In genomic region chr7:29296998-29297397, GRCm38 (mm10) we compare ENCODE assay signal across 9 mouse cellular contexts. TPM values are rescaled to one million over a fixed set of nuclear protein-coding genes. Genes with fewer than 3 reads are reported as not detected.
DNase-seq lines count a peak whose midpoint lies in the region; TF ChIP-seq lines count a peak whose summit lies in the region.
"Had no signal": no experiment of that assay in that cellular context is flagged by ENCODE, and none has a peak within 500 bp of the region (broad histone marks: within the 10 kb centered on the region; RNA-seq: fewer than 3 reads in every experiment).

No protein-coding gene starts in this region.

- H3K36me3 ChIP-seq in myocyte (ENCODE audit: control insufficient read depth, insufficient read depth): no peaks in the 10 kb centered on the region

- no peak overlapping the region for H3ac ChIP-seq in myocyte (ENCODE audit: control insufficient read depth, insufficient read length)

- peak overlapping the region; percentile 36 for H3K4me2 ChIP-seq in myocyte (ENCODE audit: low read depth)

- peak; percentile 79 for DNase-seq in layer of hippocampus, adult 11-12 months (ENCODE audit: low spot score)
- no peak for DNase-seq in layer of hippocampus, adult 9-10 months (ENCODE audit: low spot score)
- DNase-seq in Muller cell, postnatal 12 days (ENCODE audit: inconsistent ontology term): peak; percentile 61
- DNase-seq in embryo, embryonic 9.5 days (ENCODE audit: extremely low spot score): peak; percentile 80
- DNase-seq in heart, postnatal 10 days: peak; percentile 77 to 87
- peak; percentile 70 to 80 for DNase-seq in kidney, postnatal 4 days
- DNase-seq in frontal cortex, postnatal 14 days (ENCODE audit: low spot score in 2 of 2): no peak

- TF ChIP-seq POLR2A in myocyte (IDR thresholded peaks at IDR 0.05; ENCODE audit: insufficient read length, low read depth): no peak

- H3K79me2 ChIP-seq in myocyte (ENCODE audit: control insufficient read depth, insufficient read depth): no peaks in the 10 kb centered on the region

- no peaks in the 10 kb centered on the region for H3K27me3 ChIP-seq in myocyte (ENCODE audit: control insufficient read depth, insufficient read depth, insufficient read length)

- intact Hi-C loops in heart, postnatal 10 days (cut with DNase I): loop anchor here (2.0 to 10.0 kb wide), 3 partner anchors 50 to 312 kb away; partner anchors contain the start of genes Eif3k, Map4k1 and Psmd8

- H3K4me3 ChIP-seq in myocyte: no peak overlapping the region

TF ChIP-seq in myocyte, 11 proteins besides CTCF, POLR2A, EP300 and RAD21:
- TF ChIP-seq E2F4 (IDR thresholded peaks at IDR 0.05; ENCODE audit: insufficient read depth): no peak
- no peak for TF ChIP-seq SRF (IDR thresholded peaks at IDR 0.05; ENCODE audit: control insufficient read depth, insufficient read length, low read depth)
- TF ChIP-seq REST (IDR thresholded peaks at IDR 0.05; ENCODE audit: insufficient read depth, insufficient read length): no peak
- TF ChIP-seq MYOG (IDR thresholded peaks at IDR 0.05; ENCODE audit: control insufficient read depth in 1 of 3, insufficient read depth in 1 of 3, insufficient read length in 2 of 3, low read depth in 2 of 3): no peak
- no peak for TF ChIP-seq TCF3 (IDR thresholded peaks at IDR 0.05; ENCODE audit: insufficient read length, low read depth)
- TF ChIP-seq MAX (IDR thresholded peaks at IDR 0.05; ENCODE audit: low read depth): no peak
- TF ChIP-seq TCF12 (IDR thresholded peaks at IDR 0.05; ENCODE audit: insufficient read depth, poor library complexity, severe bottlenecking): no peak
- no peak for TF ChIP-seq CEBPB (IDR thresholded peaks at IDR 0.05; ENCODE audit: insufficient read depth, poor library complexity, severe bottlenecking)
- no peak for TF ChIP-seq USF1 (IDR thresholded peaks at IDR 0.05; ENCODE audit: low read depth)
- no peak for TF ChIP-seq MYOD1 (IDR thresholded peaks at IDR 0.05; ENCODE audit: control insufficient read depth in 1 of 3, insufficient read length in 2 of 3, low read depth in 2 of 3)

RNA-seq across cellular contexts. Expression of gene Dpf1, which starts 6.8 kb away (rescaled TPM):
- 1 to 10 TPM in 1 of 2 experiments, under 1 TPM in 1; 0.45 to 2.1 TPM for total RNA-seq in heart, postnatal 10 days (2021)
- 3.4 TPM for polyA plus RNA-seq in myocyte (2012; fragmentation: generic; extraction: Trizol)

RNA-seq across cellular contexts. Expression of gene Ppp1r14a, which starts 7.9 kb away (rescaled TPM):
- 10 to 100 TPM; 21.2 to 27.8 TPM for total RNA-seq in heart, postnatal 10 days (2021)
- 0.35 TPM for polyA plus RNA-seq in myocyte (2012; fragmentation: generic; extraction: Trizol)
- polyA plus RNA-seq: macrophage had no signal

RNA-seq across cellular contexts. Expression of gene Spint2, which starts 15.3 kb away (rescaled TPM):
- 10 to 100 TPM; 53.3 to 62.7 TPM for total RNA-seq in heart, postnatal 10 days (2021)
- 0.10 TPM for polyA plus RNA-seq in myocyte (2012; fragmentation: generic; extraction: Trizol)

RNA-seq across cellular contexts. Expression of gene 2200002D01Rik, which starts 48.7 kb away (rescaled TPM):
- 1 to 10 TPM; 2.6 to 3.5 TPM for total RNA-seq in heart, postnatal 10 days (2021)
- 42.4 TPM for polyA plus RNA-seq in myocyte (2012; fragmentation: generic; extraction: Trizol)
- polyA plus RNA-seq: macrophage had no signal

RNA-seq across cellular contexts. Expression of gene Yif1b, which starts 58.9 kb away (rescaled TPM):
- total RNA-seq in heart, postnatal 10 days (2021): 10 to 100 TPM; 72.9 to 75.1 TPM
- 166 TPM for polyA plus RNA-seq in myocyte (2012; fragmentation: generic; extraction: Trizol)

Comparison
In these comparisons a context has a peak if more than half of its experiments do, and no peak if none do; other contexts are left out.
1. DNase-seq: peak in layer of hippocampus, adult 11-12 months (single experiment), Muller cell, postnatal 12 days (single experiment), embryo, embryonic 9.5 days (single experiment), heart, postnatal 10 days (2 of 2) and kidney, postnatal 4 days (2 of 2); none in layer of hippocampus, adult 9-10 months (single experiment) and frontal cortex, postnatal 14 days (0 of 2).